ENCODE assay signal across 7 mouse cellular contexts in the genomic region with DNA sequence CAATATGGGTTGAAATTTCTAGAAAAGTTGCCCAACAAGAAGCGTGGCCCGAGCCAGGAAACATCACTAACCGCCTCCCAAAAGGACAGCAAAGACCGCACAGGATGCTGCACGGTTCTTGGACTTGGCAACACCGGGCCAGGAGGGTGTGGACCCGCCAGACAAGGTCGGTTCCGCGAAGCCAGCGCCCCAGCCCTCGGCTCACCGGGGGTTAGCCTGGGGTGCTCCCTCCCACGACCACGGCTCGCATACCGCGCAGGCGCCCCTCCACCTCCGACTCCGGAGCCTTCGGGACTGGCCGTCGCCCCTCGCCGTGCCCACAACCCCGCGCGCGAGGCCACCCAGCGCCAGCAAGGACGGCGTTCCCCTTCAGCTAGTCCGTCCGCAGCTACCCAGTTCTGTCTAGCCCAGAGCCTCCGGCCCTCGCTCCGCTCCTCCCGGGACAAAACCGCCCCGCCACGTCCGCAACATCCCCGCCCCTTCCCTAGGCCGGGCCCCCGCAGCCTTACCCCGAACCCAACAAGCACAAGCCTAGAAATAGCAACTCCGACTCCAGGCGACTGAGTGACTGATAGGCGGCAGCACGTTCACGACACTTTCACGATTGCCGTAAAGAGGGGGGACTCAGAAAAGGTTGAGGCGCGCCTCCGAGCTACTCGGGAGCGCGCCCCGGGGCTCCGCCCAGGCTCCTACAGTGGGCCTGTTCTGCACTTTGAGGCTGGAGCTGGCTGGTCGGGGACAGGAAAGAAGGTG. TPM values are rescaled to one million over a fixed set of nuclear protein-coding genes. Genes with fewer than 3 reads are reported as not detected.
DNase-seq lines count a peak whose midpoint lies in the region; ATAC-seq lines count a peak whose summit lies in the region.

Gene Dram2, plus strand, starts transcription at position 628 of the 753 bp plus-strand sequence.
Gene Cept1, minus strand, starts transcription at position 632 of the 753 bp plus-strand sequence.

- peak within 1 kb of the TSS; percentile 97 for H3K27ac ChIP-seq in embryonic facial prominence, embryonic 12.5 days
- peak within 1 kb of the TSS; percentile 85 for H3K27ac ChIP-seq in limb, embryonic 11.5 days (replicated peaks; ENCODE audit: low read depth, low read length)
- H3K27ac ChIP-seq in midbrain, embryonic 14.5 days (replicated peaks; ENCODE audit: low read depth, low read length) = peak within 1 kb of the TSS; percentile 88

- H3K36me3 ChIP-seq in embryonic facial prominence, embryonic 12.5 days = no peaks in the 10 kb centered on the region
- H3K36me3 ChIP-seq in limb, embryonic 11.5 days (ENCODE audit: control insufficient read depth, insufficient read depth, low read length) = no peaks in the 10 kb centered on the region
- 0 out of 2 replicates have a peak, but pooled peaks cover 4% of the 10 kb centered on the region for H3K36me3 ChIP-seq in midbrain, embryonic 14.5 days (ENCODE audit: control insufficient read depth, insufficient read depth, low read length)

- H3K9ac ChIP-seq in embryonic facial prominence, embryonic 12.5 days = peak within 1 kb of the TSS; percentile 79
- peak within 1 kb of the TSS; percentile 61 for H3K9ac ChIP-seq in limb, embryonic 11.5 days (ENCODE audit: low read length)
- H3K9ac ChIP-seq in midbrain, embryonic 14.5 days (replicated peaks; ENCODE audit: low read length) = peak within 1 kb of the TSS; percentile 70

- H3K4me3 ChIP-seq in embryonic facial prominence, embryonic 12.5 days = peak within 1 kb of the TSS; percentile 63
- peak within 1 kb of the TSS; percentile 51 for H3K4me3 ChIP-seq in limb, embryonic 11.5 days (ENCODE audit: low read depth, low read length)
- H3K4me3 ChIP-seq in midbrain, embryonic 14.5 days (replicated peaks; ENCODE audit: low read depth, low read length) = peak within 1 kb of the TSS; percentile 85

- ATAC-seq in embryonic facial prominence, embryonic 12.5 days (ENCODE audit: insufficient number of reproducible peaks, insufficient read depth, low FRiP score, low TSS enrichment) = peak; percentile 97
- ATAC-seq in limb, embryonic 11.5 days (ENCODE audit: insufficient number of reproducible peaks, low FRiP score, low TSS enrichment, low read depth) = peak; percentile 98
- ATAC-seq in midbrain, embryonic 14.5 days (ENCODE audit: low FRiP score, low TSS enrichment) = peak; percentile 95

- peak within 1 kb of the TSS; percentile 66 for H3K4me2 ChIP-seq in embryonic facial prominence, embryonic 12.5 days (replicated peaks)
- H3K4me2 ChIP-seq in limb, embryonic 11.5 days (ENCODE audit: low read depth, severe bottlenecking) = peak within 1 kb of the TSS; percentile 50
- H3K4me2 ChIP-seq in midbrain, embryonic 14.5 days (ENCODE audit: low read length) = peak within 1 kb of the TSS; percentile 71

- under 1% methylated on average over 60 of the region's 63 CpGs for WGBS in embryonic facial prominence, embryonic 12.5 days
- under 1% methylated on average over 63 of the region's 63 CpGs for WGBS in limb, embryonic 11.5 days
- under 1% methylated on average over 63 of the region's 63 CpGs for WGBS in midbrain, embryonic 14.5 days

- no peaks in the 10 kb centered on the region for H3K27me3 ChIP-seq in embryonic facial prominence, embryonic 12.5 days
- H3K27me3 ChIP-seq in limb, embryonic 11.5 days (ENCODE audit: control insufficient read depth, insufficient read depth, low read length) = no peaks in the 10 kb centered on the region
- H3K27me3 ChIP-seq in midbrain, embryonic 14.5 days (ENCODE audit: control insufficient read depth, insufficient read depth, low read length) = no peaks in the 10 kb centered on the region

- DNase-seq in adrenal gland, postnatal 25 days = peak; percentile 87
- DNase-seq in heart, adult 11 months = peak; percentile 100
- peak; percentile 92 for DNase-seq in kidney, adult 18-20 months
- peak; percentile 92 for DNase-seq in limb, embryonic 11.5 days (ENCODE audit: low spot score)
- DNase-seq in midbrain, embryonic 14.5 days = peak; percentile 98
- DNase-seq in spleen, adult 18-20 months = peak; percentile 82 to 89

- peaks cover 9% of the 10 kb centered on the region; the same call in 1 of the 2 replicates for H3K4me1 ChIP-seq in embryonic facial prominence, embryonic 12.5 days
- H3K4me1 ChIP-seq in limb, embryonic 11.5 days (ENCODE audit: control insufficient read depth, insufficient read depth, low read length) = no peaks in the 10 kb centered on the region
- H3K4me1 ChIP-seq in midbrain, embryonic 14.5 days (ENCODE audit: control insufficient read depth, insufficient read depth, low read length) = peaks cover 15% of the 10 kb centered on the region

- no peaks in the 10 kb centered on the region for H3K9me3 ChIP-seq in embryonic facial prominence, embryonic 12.5 days
- no peaks in the 10 kb centered on the region for H3K9me3 ChIP-seq in limb, embryonic 11.5 days (ENCODE audit: control insufficient read depth, low read length)
- no peaks in the 10 kb centered on the region for H3K9me3 ChIP-seq in midbrain, embryonic 14.5 days (ENCODE audit: control insufficient read depth, low read length)

RNA-seq across cellular contexts. Expression of gene Dram2, which starts in this region (rescaled TPM):
- total RNA-seq in adrenal gland, postnatal 25 days (2021) = 56.6 and 83.3 TPM in 2 replicates
- polyA plus RNA-seq in embryonic facial prominence, embryonic 12.5 days (2016; fragmentation: Nextera tagmentation; extraction: Ambion mirVana) = 42.7 and 45.0 TPM in 2 replicates
- polyA plus RNA-seq in limb, embryonic 11.5 days (2014; fragmentation: Nextera tagmentation; extraction: Ambion mirVana) = 33.9 and 34.9 TPM in 2 replicates
- polyA plus RNA-seq in midbrain, embryonic 14.5 days (2014; fragmentation: Nextera tagmentation; extraction: Ambion mirVana) = 66.7 and 67.7 TPM in 2 replicates

RNA-seq across cellular contexts. Expression of gene Cept1, which starts in this region (rescaled TPM):
- total RNA-seq in adrenal gland, postnatal 25 days (2021) = 34.0 and 38.6 TPM in 2 replicates
- polyA plus RNA-seq in embryonic facial prominence, embryonic 12.5 days (2016; fragmentation: Nextera tagmentation; extraction: Ambion mirVana) = 46.4 and 47.2 TPM in 2 replicates
- polyA plus RNA-seq in limb, embryonic 11.5 days (2014; fragmentation: Nextera tagmentation; extraction: Ambion mirVana) = 51.2 and 52.0 TPM in 2 replicates
- polyA plus RNA-seq in midbrain, embryonic 14.5 days (2014; fragmentation: Nextera tagmentation; extraction: Ambion mirVana) = 46.4 and 51.8 TPM in 2 replicates

Comparison
In these comparisons a context has a peak if more than half of its experiments do, and no peak if none do; other contexts are left out.
1. Peak in every context shown above with its lines: DNase-seq, ATAC-seq, H3K4me3 ChIP-seq and H3K27ac ChIP-seq.